Mouse (Mus musculus) left cerebral cortex, postnatal 10 days (tissue): ENCODE results near the gene Cep57l1. TPM values are rescaled to one million over a fixed set of nuclear protein-coding genes. Genes with fewer than 3 reads are reported as not detected.

Experiments
- DNase-seq, 2 experiments: peaks; one replicate each; pipeline ENCODE4 v3.0.0; 2021 to 2022; ENCODE audit warnings: low spot score in 2 of 2, mixed read lengths in 1 of 2; ENCODE audit errors: extremely low spot score in 1 of 2
- intact Hi-C: fragments of 180-260 bp; cut with DNase I; formaldehyde crosslinking; loops from one replicate; pipeline ENCODE4 v1.15.1; 2025
- total RNA-seq, 2 experiments: library from RNA; stranded (reverse); gene quantifications; 2 replicates each; pipeline ENCODE4 v1.2.3; 2021

Cep57l1 gene
- total RNA-seq, 2 experiments from 2014 or later = 6.5 to 8.4 TPM

GRCm38 (mm10) chr10:41760866-41761265 lies 48.8 kb downstream of the Cep57l1 start:
- no peak for DNase-seq
- intact Hi-C loops = no loop called here

- no peak for DNase-seq
- intact Hi-C loops = no loop called here
Measured at GRCm38 (mm10) chr10:41758041-41758440, 51.6 kb downstream of the Cep57l1 start.

- DNase-seq = no peak
- intact Hi-C loops = no loop called here
Measured at GRCm38 (mm10) chr10:41757226-41757625, 52.4 kb downstream of the Cep57l1 start.

- intact Hi-C loops = no loop called here
Measured at GRCm38 (mm10) chr10:41751867-41752480, 57.7 kb downstream of the Cep57l1 start.

GRCm38 (mm10) chr10:41749306-41749705 lies 60.4 kb downstream of the Cep57l1 start:
- intact Hi-C loops = no loop called here
- no peak for DNase-seq

More at GRCm38 (mm10) chr10:41751867-41752480, 57.7 kb downstream of the Cep57l1 start:
- no peak for DNase-seq

- peak; percentile 71 to 76 for DNase-seq
- intact Hi-C loops = no loop called here
Measured at GRCm38 (mm10) chr10:41746554-41746953, 63.1 kb downstream of the Cep57l1 start.

GRCm38 (mm10) chr10:41744006-41744405 lies 65.7 kb downstream of the Cep57l1 start:
- intact Hi-C loops = no loop called here
- no peak for DNase-seq

- DNase-seq = no peak
- intact Hi-C loops = no loop called here
Measured at GRCm38 (mm10) chr10:41740221-41740620, 69.5 kb downstream of the Cep57l1 start.

- intact Hi-C loops = no loop called here
- no peak for DNase-seq
Measured at GRCm38 (mm10) chr10:41737245-41737644, 72.4 kb downstream of the Cep57l1 start.

GRCm38 (mm10) chr10:41735398-41735797 lies 74.3 kb downstream of the Cep57l1 start:
- no peak for DNase-seq
- intact Hi-C loops = no loop called here

- no peak for DNase-seq
Measured at GRCm38 (mm10) chr10:41733214-41733613, 76.5 kb downstream of the Cep57l1 start.

GRCm38 (mm10) chr10:41731932-41732331 lies 77.7 kb downstream of the Cep57l1 start:
- DNase-seq = no peak
- intact Hi-C loops = no loop called here

More at GRCm38 (mm10) chr10:41733214-41733613, 76.5 kb downstream of the Cep57l1 start:
- intact Hi-C loops = no loop called here

- DNase-seq = no peak
- intact Hi-C loops = no loop called here
Measured at GRCm38 (mm10) chr10:41730746-41731145, 78.9 kb downstream of the Cep57l1 start.

- DNase-seq = no peak
Measured at GRCm38 (mm10) chr10:41726215-41726614, 83.5 kb downstream of the Cep57l1 start.

GRCm38 (mm10) chr10:41719587-41719986 lies 90.1 kb downstream of the Cep57l1 start:
- peak in 1 of 2 experiments; percentile 16 for DNase-seq
- intact Hi-C loops = no loop called here

More at GRCm38 (mm10) chr10:41726215-41726614, 83.5 kb downstream of the Cep57l1 start:
- intact Hi-C loops = no loop called here

- intact Hi-C loops = no loop called here
- no peak for DNase-seq
Measured at GRCm38 (mm10) chr10:41716029-41716897, 93.4 kb downstream of the Cep57l1 start, which contains the start of gene Ccdc162. Gene Ccdc162, minus strand, starts transcription at chr10:41716634.

GRCm38 (mm10) chr10:41715557-41715956 lies 94.1 kb downstream of the Cep57l1 start:
- intact Hi-C loops = no loop called here
- DNase-seq = no peak

- intact Hi-C loops = no loop called here
- no peak for DNase-seq
Measured at GRCm38 (mm10) chr10:41711467-41711866, 98.2 kb downstream of the Cep57l1 start.

GRCm38 (mm10) chr10:41710773-41711172 lies 98.9 kb downstream of the Cep57l1 start:
- intact Hi-C loops = no loop called here
- DNase-seq = no peak

GRCm38 (mm10) chr10:41709341-41709740 lies 100.3 kb downstream of the Cep57l1 start:
- intact Hi-C loops = no loop called here
- DNase-seq = no peak
